Mouse (Mus musculus) lung, embryonic 16.5 days (tissue): ENCODE data around the gene Mrpl33. TPM values are rescaled to one million over a fixed set of nuclear protein-coding genes. Genes with fewer than 3 reads are reported as not detected.

Experiments used
- ATAC-seq: fragments of 200-750 bp; cut with Nextera tagmentation; 2 replicates; pipeline ENCODE4 v1.8.0; 2017; ENCODE audit warnings: low read depth, mild to moderate bottlenecking, moderate library complexity
- H3K27ac ChIP-seq: fragments of 300-500 bp; sonication (generic); 2 replicates; pipeline ENCODE4 v1.5.1; 2014; ENCODE audit warnings: mild to moderate bottlenecking, control low read depth, low read length
- H3K27me3 ChIP-seq: fragments of 300-500 bp; sonication (generic); 2 replicates; pipeline ENCODE4 v1.6.1; 2014; ENCODE audit warnings: low read depth, low read length, mixed read lengths; ENCODE audit not compliant: control insufficient read depth, insufficient read depth
- H3K36me3 ChIP-seq: fragments of 300-500 bp; sonication (generic); 2 replicates; pipeline ENCODE4 v1.6.1; 2014; ENCODE audit warnings: low read length; ENCODE audit not compliant: control insufficient read depth, insufficient read depth
- H3K4me1 ChIP-seq: fragments of 300-500 bp; sonication (generic); replicated peaks from 2 replicates; pipeline ENCODE4 v1.6.1; 2014; ENCODE audit warnings: low read length, mixed read lengths; ENCODE audit not compliant: control insufficient read depth, insufficient read depth
- H3K4me2 ChIP-seq: fragments of 300-500 bp; sonication (generic); 2 replicates; pipeline ENCODE4 v1.6.1; 2014; ENCODE audit warnings: low read depth, low read length, control low read depth
- H3K4me3 ChIP-seq: fragments of 300-500 bp; sonication (generic); 2 replicates; pipeline ENCODE4 v1.5.1; 2014; ENCODE audit warnings: mild to moderate bottlenecking, low read length, control low read depth
- H3K9ac ChIP-seq: fragments of 300-500 bp; sonication (generic); 2 replicates; pipeline ENCODE4 v1.6.1; 2014; ENCODE audit warnings: low read length, control low read depth
- H3K9me3 ChIP-seq: fragments of 300-500 bp; sonication (generic); 2 replicates; pipeline ENCODE4 v1.6.1; 2016; ENCODE audit warnings: low read length; ENCODE audit not compliant: control insufficient read depth
- WGBS: fragments of 180-500 bp; shearing (Covaris S2); extraction: QIAGEN DNeasy Blood & Tissue Kit; methylation state at CpG from one replicate; pipeline ENCODE4 v1.1.7; 2014; 5-methylcytosine and 5-hydroxymethylcytosine counted together
- polyA plus RNA-seq: library from polyadenylated mRNA; unstranded; fragments of >200 nt; fragmentation: Nextera tagmentation; extraction: Ambion mirVana; gene quantifications from 2 replicates; pipeline ENCODE4 v1.2.1, GENCODE M21; 2015

The Mrpl33 gene
- polyA plus RNA-seq, 1 experiment from 2014 or later, result 307 TPM

DNA sequence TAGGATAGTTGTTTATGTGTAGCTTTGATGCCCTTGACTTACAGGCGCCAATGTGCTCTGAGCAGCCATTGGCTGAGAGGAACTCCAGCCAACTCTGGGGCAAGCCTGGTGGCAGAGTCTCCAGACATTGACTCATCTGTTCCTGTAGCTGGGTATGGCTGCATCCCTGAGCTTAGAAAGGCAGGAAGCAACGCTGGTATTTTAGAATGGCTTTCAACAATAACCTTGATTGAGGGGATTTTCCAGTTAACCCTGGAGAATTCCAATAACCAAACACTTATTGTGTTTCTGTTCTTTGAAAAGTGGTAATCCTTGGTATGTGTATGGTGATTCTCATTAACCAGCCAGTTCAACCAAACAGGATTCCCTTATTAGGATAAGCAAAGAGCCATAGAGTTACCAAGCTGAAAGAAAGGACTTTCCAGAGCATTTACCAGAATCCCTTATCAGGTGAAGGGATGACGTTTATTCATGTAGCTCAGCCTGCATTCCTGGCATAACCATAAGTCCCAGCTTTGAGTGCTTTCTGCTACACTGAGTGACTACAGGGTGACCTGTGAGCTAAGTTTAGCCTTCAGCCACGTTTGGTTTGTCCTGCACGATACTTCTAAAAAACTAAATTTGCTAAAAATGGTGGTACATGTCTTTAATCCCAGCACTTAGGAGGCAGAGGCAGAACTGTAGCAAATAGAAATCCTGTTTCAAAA, 28.6 kb upstream of the Mrpl33 start:
- 38% methylated on average over 5 of the region's 5 CpGs for WGBS
- Histone ChIP-seq H3K4me2 (no peak overlapping the region), H3K4me3 (no peak overlapping the region), H3K27me3 (no peaks in the 10 kb centered on the region), H3K9ac (no peak overlapping the region), H3K4me1 (peaks cover 22% of the 10 kb centered on the region), H3K9me3 (no peaks in the 10 kb centered on the region), H3K27ac (peak overlapping the region; percentile 23; the same call in 1 of the 2 replicates), H3K36me3 (no peaks in the 10 kb centered on the region)
- peak; percentile 34; the same call in 1 of the 2 replicates for ATAC-seq

DNA sequence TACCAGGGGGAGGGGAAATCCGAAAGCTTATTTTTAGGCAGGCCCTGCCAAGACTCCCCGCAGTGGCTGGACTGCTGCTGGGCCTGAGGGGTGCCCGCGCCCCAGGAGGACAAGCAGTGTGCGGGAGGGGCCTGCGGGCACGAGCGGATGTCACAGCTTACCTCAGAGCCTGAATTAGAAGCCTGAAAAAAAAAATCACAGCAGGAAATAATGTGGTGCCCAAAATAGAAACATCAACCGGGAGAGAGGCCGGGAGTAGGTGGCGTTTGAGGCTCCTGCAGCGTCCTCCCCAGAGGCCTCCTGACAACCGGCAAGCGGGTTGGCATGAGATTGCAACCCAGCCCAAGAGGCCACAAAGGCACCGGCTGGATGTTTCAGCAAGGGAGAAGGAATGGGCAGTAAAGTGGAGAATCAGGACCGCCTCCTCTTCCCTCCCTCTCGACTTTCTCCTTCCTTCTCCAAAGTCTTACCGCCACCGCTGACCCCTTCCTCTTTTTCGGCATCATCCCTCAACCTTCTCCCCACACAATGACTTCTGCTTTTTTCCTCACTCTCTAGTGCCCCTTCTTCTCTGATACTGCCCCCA, 25.6 kb upstream of the Mrpl33 start:
- peak; percentile 84 for ATAC-seq
- 17% methylated on average over 20 of the region's 20 CpGs for WGBS
- Histone ChIP-seq H3K4me1 (peaks cover 18% of the 10 kb centered on the region), H3K9ac (peak overlapping the region; percentile 55), H3K36me3 (no peaks in the 10 kb centered on the region), H3K4me2 (peak overlapping the region; percentile 48), H3K9me3 (no peaks in the 10 kb centered on the region), H3K27me3 (no peaks in the 10 kb centered on the region), H3K27ac (peak overlapping the region; percentile 31), H3K4me3 (peak overlapping the region; percentile 19)

DNA sequence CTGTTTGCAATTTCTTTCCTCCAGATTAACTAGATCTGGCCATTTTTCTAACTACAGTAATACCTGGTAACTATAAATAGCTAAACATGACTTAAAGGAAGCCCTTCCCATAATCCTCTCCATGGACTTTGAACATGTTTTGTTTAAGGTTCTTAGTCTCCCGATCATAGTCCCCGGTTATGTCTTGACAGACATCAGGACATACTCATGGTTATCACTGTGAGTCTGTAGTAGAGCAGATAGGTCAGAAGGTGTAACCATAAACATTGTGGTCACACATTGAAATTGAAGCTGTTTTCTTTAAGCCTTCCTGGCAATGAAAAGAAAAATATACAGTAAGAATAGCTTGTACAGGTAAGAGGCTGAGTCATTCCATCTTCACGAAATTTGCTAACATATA, 23.0 kb upstream of the Mrpl33 start:
- H3K4me3 ChIP-seq, result no peak overlapping the region
- H3K36me3 ChIP-seq, result no peaks in the 10 kb centered on the region
- no peaks in the 10 kb centered on the region for H3K27me3 ChIP-seq
- H3K4me1 ChIP-seq, result peaks cover 13% of the 10 kb centered on the region
- H3K27ac ChIP-seq, result no peak overlapping the region
- H3K9ac ChIP-seq, result no peak overlapping the region
- no peaks in the 10 kb centered on the region for H3K9me3 ChIP-seq
- 83% methylated on average over 3 of the region's 3 CpGs for WGBS
- no peak for ATAC-seq
- H3K4me2 ChIP-seq, result no peak overlapping the region

DNA sequence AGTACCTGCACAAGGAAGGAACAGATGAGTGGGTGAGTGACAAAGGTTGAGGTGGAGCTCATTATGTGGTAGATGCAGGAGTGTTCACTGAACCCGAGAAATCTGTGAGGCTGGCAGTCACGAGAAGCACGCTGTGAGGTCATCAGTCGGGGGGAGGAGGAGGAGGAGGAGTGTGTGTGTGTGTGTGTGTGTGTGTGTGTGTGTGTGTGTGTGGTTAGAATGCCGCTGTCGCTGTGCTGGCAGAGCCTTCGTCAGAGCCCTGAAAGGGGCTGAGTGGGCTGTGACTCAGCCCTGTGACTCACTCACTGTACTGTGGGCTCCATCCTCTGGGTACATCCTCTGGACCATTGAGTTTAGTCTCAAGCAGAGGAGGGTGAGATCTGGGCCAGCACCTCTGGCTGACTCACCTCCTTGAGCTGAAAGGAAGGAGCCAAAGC, 20.2 kb upstream of the Mrpl33 start:
- Histone ChIP-seq H3K9ac (no peak overlapping the region), H3K27ac (no peak overlapping the region), H3K9me3 (no peaks in the 10 kb centered on the region), H3K4me2 (no peak overlapping the region), H3K4me1 (peaks cover 3% of the 10 kb centered on the region; the same call in 1 of the 2 replicates), H3K27me3 (no peaks in the 10 kb centered on the region), H3K4me3 (no peak overlapping the region), H3K36me3 (no peaks in the 10 kb centered on the region)
- 74% methylated on average over 7 of the region's 7 CpGs for WGBS
- peak; percentile 38; the same call in 1 of the 2 replicates for ATAC-seq

DNA sequence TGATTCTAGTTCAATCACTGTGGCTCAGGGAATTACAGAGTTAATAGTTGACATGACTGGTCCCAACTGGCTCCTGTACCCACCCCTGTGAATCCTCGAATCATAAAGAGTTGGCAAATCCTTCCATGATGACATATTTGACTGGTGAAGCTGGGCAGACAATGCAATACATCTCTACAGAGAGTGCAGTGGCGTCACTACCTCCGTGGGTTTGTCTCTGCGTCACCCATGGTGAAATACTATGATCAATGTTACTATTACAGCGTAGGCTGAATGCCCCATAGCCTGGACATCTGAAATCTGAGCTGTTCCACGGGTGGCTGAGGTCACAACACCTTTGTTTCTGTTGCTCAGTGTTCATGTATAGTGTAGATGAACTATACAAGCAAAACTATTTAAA, 15.5 kb upstream of the Mrpl33 start:
- Histone ChIP-seq H3K9me3 (peaks cover 3% of the 10 kb centered on the region; the same call in 1 of the 2 replicates), H3K4me2 (no peak overlapping the region), H3K4me1 (no peaks in the 10 kb centered on the region), H3K27me3 (no peaks in the 10 kb centered on the region), H3K9ac (no peak overlapping the region), H3K36me3 (no peaks in the 10 kb centered on the region), H3K27ac (no peak overlapping the region), H3K4me3 (no peak overlapping the region)
- 71% methylated on average over 6 of the region's 6 CpGs for WGBS
- ATAC-seq, result no peak

DNA sequence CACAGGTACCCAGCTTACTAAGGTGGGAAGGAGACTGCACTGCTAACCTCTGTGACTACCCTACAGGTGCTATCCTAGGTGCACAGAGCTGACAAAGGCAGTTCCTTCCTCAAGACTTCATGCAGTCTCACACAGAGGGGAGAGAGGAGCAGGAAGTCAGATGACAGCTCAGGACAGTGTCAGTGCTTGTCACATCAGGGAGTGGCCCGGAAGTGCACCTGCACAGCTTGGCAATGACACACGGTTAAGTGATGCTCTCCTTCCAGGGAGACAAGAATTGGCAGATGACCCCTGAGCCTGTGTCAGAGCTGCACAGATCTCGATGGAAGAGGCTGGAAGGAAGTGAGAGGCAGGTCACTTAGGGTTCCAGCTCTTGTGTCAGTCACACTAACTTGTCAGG, 14.8 kb upstream of the Mrpl33 start:
- H3K4me2 ChIP-seq, result no peak overlapping the region
- peaks cover 3% of the 10 kb centered on the region; the same call in 1 of the 2 replicates for H3K9me3 ChIP-seq
- H3K27me3 ChIP-seq, result no peaks in the 10 kb centered on the region
- no peaks in the 10 kb centered on the region for H3K36me3 ChIP-seq
- ATAC-seq, result no peak
- 57% methylated on average over 3 of the region's 3 CpGs for WGBS
- H3K9ac ChIP-seq, result no peak overlapping the region
- H3K4me1 ChIP-seq, result no peaks in the 10 kb centered on the region
- no peak overlapping the region for H3K4me3 ChIP-seq
- no peak overlapping the region for H3K27ac ChIP-seq

DNA sequence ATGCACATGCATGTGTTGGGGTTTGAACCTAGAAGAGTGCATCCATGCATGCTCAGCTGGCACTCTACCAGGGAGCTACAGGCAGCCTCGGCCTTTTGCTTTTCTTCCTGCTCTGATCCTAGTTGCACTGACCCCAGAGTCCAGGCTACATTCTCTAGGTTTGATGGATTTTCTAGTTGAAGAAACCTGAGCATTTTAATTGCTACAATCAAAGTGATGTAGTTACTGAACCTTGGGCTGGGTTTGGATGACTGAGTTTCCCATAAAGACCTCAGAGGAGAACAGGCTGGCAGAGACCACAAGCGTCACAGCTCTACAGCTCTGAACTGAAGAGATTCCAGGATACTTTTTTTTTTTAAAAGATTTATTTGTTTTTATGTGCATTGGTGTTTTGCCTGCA, 13.5 kb upstream of the Mrpl33 start:
- 71% methylated on average over 2 of the region's 2 CpGs for WGBS
- Histone ChIP-seq H3K4me2 (no peak overlapping the region), H3K27me3 (no peaks in the 10 kb centered on the region), H3K36me3 (no peaks in the 10 kb centered on the region), H3K9me3 (peaks cover 3% of the 10 kb centered on the region; the same call in 1 of the 2 replicates), H3K27ac (no peak overlapping the region), H3K9ac (no peak overlapping the region), H3K4me1 (no peaks in the 10 kb centered on the region), H3K4me3 (no peak overlapping the region)
- no peak for ATAC-seq

DNA sequence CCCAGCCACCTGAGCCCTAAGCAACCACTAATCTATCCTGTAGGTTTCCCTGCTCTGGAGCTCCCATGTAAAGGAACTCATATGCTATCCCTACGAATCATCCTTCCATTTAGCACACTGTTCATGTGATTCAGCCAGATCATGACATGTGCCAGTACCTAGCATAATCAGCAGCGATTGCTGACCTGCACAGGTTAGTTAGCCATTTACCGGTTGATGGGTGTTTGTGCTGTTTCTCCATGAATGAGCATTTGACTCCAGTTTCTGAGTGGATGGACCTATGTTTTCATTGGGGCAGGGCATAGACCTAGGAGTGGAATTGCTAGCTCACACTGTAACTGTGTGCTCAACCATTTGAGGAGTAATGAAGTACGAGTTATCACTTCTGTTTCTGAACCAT, 11.2 kb upstream of the Mrpl33 start:
- Histone ChIP-seq H3K36me3 (no peaks in the 10 kb centered on the region), H3K27me3 (no peaks in the 10 kb centered on the region), H3K4me2 (no peak overlapping the region), H3K27ac (no peak overlapping the region), H3K4me1 (no peaks in the 10 kb centered on the region), H3K9me3 (peaks cover 5% of the 10 kb centered on the region; the same call in 1 of the 2 replicates), H3K9ac (no peak overlapping the region), H3K4me3 (no peak overlapping the region)
- no peak for ATAC-seq
- WGBS, result 86% methylated on average over 4 of the region's 4 CpGs

DNA sequence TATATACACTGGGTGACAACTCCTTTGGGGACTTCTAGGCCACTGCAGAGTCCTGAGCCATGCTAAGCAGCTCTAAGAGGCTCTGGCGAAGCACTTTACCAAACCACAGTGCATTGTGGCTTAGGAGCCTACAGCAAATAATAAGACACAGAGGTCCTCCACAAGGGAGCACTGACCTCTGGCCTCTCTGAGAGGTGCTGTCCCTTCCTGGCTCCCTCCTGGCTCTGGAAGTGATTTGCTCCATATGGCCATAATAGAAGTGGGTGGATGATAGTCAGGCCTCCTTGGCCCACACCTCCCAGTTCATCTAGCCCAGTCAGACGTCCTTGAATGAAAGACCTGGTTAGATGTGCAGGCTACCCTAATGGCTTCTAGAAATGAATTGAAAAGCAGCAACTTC, 8.7 kb upstream of the Mrpl33 start:
- no peak for ATAC-seq
- Histone ChIP-seq H3K4me3 (no peak overlapping the region), H3K27ac (no peak overlapping the region), H3K36me3 (no peaks in the 10 kb centered on the region), H3K9ac (no peak overlapping the region), H3K9me3 (peaks cover 5% of the 10 kb centered on the region; the same call in 1 of the 2 replicates), H3K4me1 (no peaks in the 10 kb centered on the region), H3K27me3 (no peaks in the 10 kb centered on the region), H3K4me2 (no peak overlapping the region)
- WGBS, result 73% methylated on average over 2 of the region's 2 CpGs
